Mouse (Mus musculus) kidney, adult 9 months (tissue): ENCODE measurements around the gene Upk3b.

ENCODE experiments used
- DNase-seq: peaks from one replicate; pipeline ENCODE4 v3.0.0; 2022

The Upk3b gene

GRCm38 (mm10) chr5:136038258-136039214 is at the start of gene Upk3b:
Upk3b (plus strand) TSS chr5:136038496.
- DNase-seq = no peak

- no peak for DNase-seq
Observed at GRCm38 (mm10) chr5:135990601-135991000, 47.7 kb upstream of the Upk3b start.

GRCm38 (mm10) chr5:135993381-135993965 is 44.8 kb upstream of the Upk3b start:
- DNase-seq = peak; percentile 26

GRCm38 (mm10) chr5:135994335-135994724 is 44.0 kb upstream of the Upk3b start:
- DNase-seq = no peak

- DNase-seq = peak; percentile 91
Observed at GRCm38 (mm10) chr5:135994725-135995687, 43.3 kb upstream of the Upk3b start, which contains the start of gene Dtx2. Dtx2 (plus strand) TSS chr5:135994800.

GRCm38 (mm10) chr5:135996162-135996561 is 42.1 kb upstream of the Upk3b start:
- DNase-seq = no peak

GRCm38 (mm10) chr5:136001222-136001621 is 37.1 kb upstream of the Upk3b start:
- no peak for DNase-seq

GRCm38 (mm10) chr5:136002325-136002724 is 36.0 kb upstream of the Upk3b start:
- DNase-seq = no peak

GRCm38 (mm10) chr5:136002751-136003151 is 35.5 kb upstream of the Upk3b start:
- DNase-seq = no peak

- no peak for DNase-seq
Observed at GRCm38 (mm10) chr5:136004537-136004936, 33.8 kb upstream of the Upk3b start.

- DNase-seq = no peak
Observed at GRCm38 (mm10) chr5:136007745-136008144, 30.6 kb upstream of the Upk3b start.

- DNase-seq = peak; percentile 36
Observed at GRCm38 (mm10) chr5:136014877-136015276, 23.4 kb upstream of the Upk3b start.

GRCm38 (mm10) chr5:136015586-136015985 is 22.7 kb upstream of the Upk3b start:
- peak; percentile 28 for DNase-seq

- peak; percentile 64 for DNase-seq
Observed at GRCm38 (mm10) chr5:136016014-136016876, 22.1 kb upstream of the Upk3b start.

GRCm38 (mm10) chr5:136017262-136017661 is 21.0 kb upstream of the Upk3b start:
- DNase-seq = no peak

GRCm38 (mm10) chr5:136018726-136019125 is 19.6 kb upstream of the Upk3b start:
- no peak for DNase-seq

- no peak for DNase-seq
Observed at GRCm38 (mm10) chr5:136019907-136020306, 18.4 kb upstream of the Upk3b start.

GRCm38 (mm10) chr5:136025712-136026111 is 12.6 kb upstream of the Upk3b start:
- DNase-seq = no peak

- DNase-seq = no peak
Observed at GRCm38 (mm10) chr5:136026859-136027258, 11.4 kb upstream of the Upk3b start.

- DNase-seq = no peak
Observed at GRCm38 (mm10) chr5:136027612-136028311, 10.5 kb upstream of the Upk3b start.

- DNase-seq = no peak
Observed at GRCm38 (mm10) chr5:136034868-136035267, 3.4 kb upstream of the Upk3b start.
